Mouse (Mus musculus) lung, postnatal 0 days (tissue): ENCODE data around the gene Dcps.

Source experiments
- CTCF ChIP-seq: IDR thresholded peaks from 2 replicates; pipeline ENCODE4 v1.5.1; 2016; ENCODE audit warnings: antibody characterized with exemption, mild to moderate bottlenecking
- EP300 ChIP-seq: IDR thresholded peaks from 2 replicates; pipeline ENCODE4 v1.6.1; 2016; ENCODE audit warnings: antibody characterized with exemption, mild to moderate bottlenecking, control low read depth

- no peak for TF ChIP-seq CTCF
- TF ChIP-seq EP300: no peak
Observed at GRCm38 (mm10) chr9:35158477-35158876, 17.4 kb downstream of the Dcps start.
